27 mouse cellular contexts compared by ENCODE assay signal in the genomic region with DNA sequence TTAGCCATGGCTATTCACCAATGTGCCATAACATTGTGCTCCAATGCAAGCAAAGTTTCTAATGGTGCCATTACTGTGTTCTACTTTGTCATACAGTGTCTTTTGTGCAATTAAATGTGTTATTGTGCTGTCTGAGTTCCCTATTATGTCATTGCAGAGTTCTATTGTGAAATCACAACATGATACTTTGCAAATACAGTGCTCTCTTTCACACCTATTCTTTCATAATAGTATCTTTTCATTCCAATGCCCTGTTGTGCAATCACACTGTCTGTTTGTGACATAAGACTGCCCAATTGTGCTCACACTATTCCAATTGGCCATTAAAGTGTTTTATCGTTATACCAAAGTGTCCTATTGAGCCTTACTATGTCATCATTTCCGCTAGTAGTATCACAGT.
DNase-seq lines count a peak whose midpoint lies in the region; ATAC-seq and TF ChIP-seq lines count a peak whose summit lies in the region.
"Had no signal": no experiment of that assay in that cellular context is flagged by ENCODE, and none has a peak within 500 bp of the region (broad histone marks: within the 10 kb centered on the region; RNA-seq: fewer than 3 reads in every experiment).

No protein-coding gene starts in this region.

- H3K36me3 ChIP-seq in liver, adult 2 months (ENCODE audit: control insufficient read depth, insufficient read depth, low read length), result no peaks in the 10 kb centered on the region
- H3K36me3 ChIP-seq in liver, embryonic 11.5 days (ENCODE audit: control insufficient read depth, insufficient read depth, low read length), result no peaks in the 10 kb centered on the region
- H3K36me3 ChIP-seq: embryonic facial prominence, embryonic 10.5 days; embryonic facial prominence, embryonic 12.5 days; forebrain, embryonic 10.5 days; forebrain, embryonic 12.5 days; G1E had no signal

- H3K9me3 ChIP-seq in liver, embryonic 11.5 days (ENCODE audit: control insufficient read depth, low read length), result no peaks in the 10 kb centered on the region; the same call in 1 of the 2 replicates
- H3K9me3 ChIP-seq: embryonic facial prominence, embryonic 10.5 days; embryonic facial prominence, embryonic 12.5 days; forebrain, embryonic 10.5 days; forebrain, embryonic 12.5 days had no signal

- WGBS in liver, adult 2 months, result 60% methylated on average over 2 of the region's 2 CpGs
- WGBS in liver, embryonic 11.5 days, result 77% methylated on average over 2 of the region's 2 CpGs

- H3K4me3 ChIP-seq in liver, adult 2 months (ENCODE audit: insufficient read depth, low read depth, low read length), result no peak overlapping the region
- H3K4me3 ChIP-seq in liver, embryonic 11.5 days (ENCODE audit: low read depth, low read length), result no peak overlapping the region
- H3K4me3 ChIP-seq: embryonic facial prominence, embryonic 10.5 days; embryonic facial prominence, embryonic 12.5 days; forebrain, embryonic 10.5 days; forebrain, embryonic 12.5 days had no signal

- peak; percentile 24 for DNase-seq in liver, adult 2 months (ENCODE audit: extremely low read depth, low read depth, low spot score)
- DNase-seq in liver, embryonic 11.5 days (ENCODE audit: low spot score), result no peak
- no peak for DNase-seq in cerebellum, adult 11 months
- no peak for DNase-seq in embryo, embryonic 10.5 days (ENCODE audit: low spot score)
- no peak for DNase-seq in gastrocnemius, postnatal 4 days (ENCODE audit: low spot score in 2 of 2)
- DNase-seq: adrenal gland, adult 8-10 months; adrenal gland, postnatal 14 days; adrenal gland, postnatal 36 days; B cell, adult 2 months; cerebellum, adult 18-20 months; cerebellum, adult 8-10 months; cerebellum, adult 9-11 months; cerebellum, postnatal 14 days; cerebellum, postnatal 36 days had no signal

- H3K27me3 ChIP-seq in liver, adult 2 months (ENCODE audit: control insufficient read depth, insufficient read depth, low read length), result no peaks in the 10 kb centered on the region
- H3K27me3 ChIP-seq in liver, embryonic 11.5 days (replicated peaks; ENCODE audit: control insufficient read depth, insufficient read depth, low read length), result no peaks in the 10 kb centered on the region
- H3K27me3 ChIP-seq: CH12.LX; embryonic facial prominence, embryonic 12.5 days; forebrain, embryonic 12.5 days; Patski had no signal

- TF ChIP-seq CTCF in liver, adult 2 months (IDR thresholded peaks at IDR 0.05; ENCODE audit: low read depth, low read length), result no peak

- no peaks in the 10 kb centered on the region for H3K4me1 ChIP-seq in liver, adult 2 months (ENCODE audit: control insufficient read depth, insufficient read depth, low read length)
- H3K4me1 ChIP-seq in liver, embryonic 11.5 days (replicated peaks; ENCODE audit: control insufficient read depth, insufficient read depth, low read length), result no peaks in the 10 kb centered on the region
- H3K4me1 ChIP-seq: embryonic facial prominence, embryonic 10.5 days; embryonic facial prominence, embryonic 12.5 days; forebrain, embryonic 10.5 days; forebrain, embryonic 12.5 days had no signal

- H3K27ac ChIP-seq in liver, adult 2 months (replicated peaks; ENCODE audit: insufficient read depth, low read depth, low read length), result no peak overlapping the region
- no peak overlapping the region for H3K27ac ChIP-seq in liver, embryonic 11.5 days (ENCODE audit: low read depth, low read length)
- H3K27ac ChIP-seq: embryonic facial prominence, embryonic 10.5 days; embryonic facial prominence, embryonic 12.5 days; forebrain, embryonic 10.5 days; forebrain, embryonic 12.5 days had no signal

- H3K9ac ChIP-seq in liver, adult 2 months (ENCODE audit: low read depth, low read length), result no peak overlapping the region
- no peak overlapping the region for H3K9ac ChIP-seq in liver, embryonic 11.5 days (ENCODE audit: low read depth, low read length)
- H3K9ac ChIP-seq: embryonic facial prominence, embryonic 12.5 days; forebrain, embryonic 12.5 days had no signal

- no peak for ATAC-seq in liver, embryonic 11.5 days (replicated peaks; ENCODE audit: low FRiP score)
- ATAC-seq in granulocyte monocyte progenitor cell, adult 5-6 weeks (replicated peaks; ENCODE audit: poor library complexity, severe bottlenecking), result peak; percentile 88
- peak; percentile 59 for ATAC-seq in megakaryocyte, adult 5-6 weeks (ENCODE audit: poor library complexity, severe bottlenecking)
- ATAC-seq: activated CD4-positive, CD25-positive, alpha-beta regulatory T cell, adult 4 months; CD4-positive, CD25-positive, alpha-beta regulatory T cell, adult 4 months; forebrain, embryonic 14.5 days; forebrain, embryonic 16.5 days; Patski had no signal

- no peaks in the 10 kb centered on the region for H3K79me2 ChIP-seq in liver, adult 2 months (ENCODE audit: control insufficient read depth, insufficient read depth, low read length)

- no peak for TF ChIP-seq POLR2A in liver, adult 2 months (IDR thresholded peaks at IDR 0.05; ENCODE audit: extremely low read depth, insufficient read depth, low read length)

- no peak overlapping the region for H3K4me2 ChIP-seq in liver, embryonic 11.5 days
- H3K4me2 ChIP-seq: embryonic facial prominence, embryonic 12.5 days; forebrain, embryonic 12.5 days had no signal
